In the genomic region with DNA sequence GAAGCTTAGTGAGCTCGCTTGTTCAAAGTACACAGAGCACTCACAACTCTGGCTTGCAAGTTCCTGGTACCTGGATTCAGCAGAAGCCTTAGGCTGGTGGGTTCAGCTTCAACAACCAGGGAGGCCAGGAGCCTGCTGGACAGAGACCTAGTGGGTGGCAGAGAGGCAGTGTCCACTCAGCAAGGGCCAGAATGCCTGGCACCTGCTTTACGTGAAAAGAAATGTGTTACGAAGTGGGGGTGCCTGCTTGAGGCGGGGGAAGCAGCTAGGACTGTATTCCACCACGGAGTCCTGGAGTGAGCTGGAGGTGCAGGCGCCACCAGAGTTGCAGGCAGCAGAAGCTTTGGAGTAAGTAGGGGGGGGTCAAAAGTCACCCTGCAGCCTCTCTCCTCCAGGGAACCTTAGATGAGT, we compare ENCODE assay signal across 8 mouse cellular contexts. TPM values are rescaled to one million over a fixed set of nuclear protein-coding genes. Genes with fewer than 3 reads are reported as not detected.
A peak's percentile ranks its signal among the peaks of the same experiment; 100 is the strongest.
DNase-seq lines count a peak whose midpoint lies in the region; ATAC-seq and TF ChIP-seq lines count a peak whose summit lies in the region.

No protein-coding gene starts in this region.

- H3K27ac ChIP-seq in cortical plate, adult 2 months (ENCODE audit: insufficient read depth, low read length), result no peak overlapping the region
- H3K27ac ChIP-seq in hindbrain, embryonic 13.5 days, result no peak overlapping the region
- no peak overlapping the region; the same call in 1 of the 2 replicates for H3K27ac ChIP-seq in liver, embryonic 15.5 days (replicated peaks)

- H3K4me2 ChIP-seq in hindbrain, embryonic 13.5 days, result peak overlapping the region; percentile 99
- peak overlapping the region; percentile 73 for H3K4me2 ChIP-seq in liver, embryonic 15.5 days

- TF ChIP-seq POLR2A in cortical plate, adult 2 months (IDR thresholded peaks at IDR 0.05; ENCODE audit: extremely low read depth, insufficient read depth, low read length), result no peak

- TF ChIP-seq CTCF in cortical plate, adult 2 months (IDR thresholded peaks at IDR 0.05; ENCODE audit: extremely low read depth, insufficient read depth, low read length), result no peak

- ATAC-seq in hindbrain, embryonic 13.5 days (ENCODE audit: low FRiP score), result no peak
- no peak for ATAC-seq in liver, embryonic 15.5 days (ENCODE audit: insufficient read depth)

- H3K9me3 ChIP-seq in hindbrain, embryonic 13.5 days, result no peaks in the 10 kb centered on the region
- H3K9me3 ChIP-seq in liver, embryonic 15.5 days (replicated peaks), result no peaks in the 10 kb centered on the region

- 42% methylated on average over 6 of the region's 6 CpGs for WGBS in hindbrain, embryonic 13.5 days
- WGBS in liver, embryonic 15.5 days (ENCODE audit: insufficient replicate concordance), result 52% methylated on average over 6 of the region's 6 CpGs

- H3K4me3 ChIP-seq in cortical plate, adult 2 months (ENCODE audit: insufficient read depth, low read length), result peak overlapping the region; percentile 95; the same call in 1 of the 2 replicates
- peak overlapping the region; percentile 90 for H3K4me3 ChIP-seq in hindbrain, embryonic 13.5 days
- peak overlapping the region; percentile 66; the same call in 1 of the 2 replicates for H3K4me3 ChIP-seq in liver, embryonic 15.5 days (replicated peaks)

- peak overlapping the region; percentile 98 for H3K9ac ChIP-seq in hindbrain, embryonic 13.5 days
- no peak overlapping the region for H3K9ac ChIP-seq in liver, embryonic 15.5 days

- H3K27me3 ChIP-seq in hindbrain, embryonic 13.5 days, result no peaks in the 10 kb centered on the region
- H3K27me3 ChIP-seq in liver, embryonic 15.5 days, result peaks cover 51% of the 10 kb centered on the region

- peaks cover 22% of the 10 kb centered on the region for H3K4me1 ChIP-seq in cortical plate, adult 2 months (ENCODE audit: control insufficient read depth, insufficient read depth, low read length)
- H3K4me1 ChIP-seq in hindbrain, embryonic 13.5 days (replicated peaks), result peaks cover 81% of the 10 kb centered on the region
- peaks cover 42% of the 10 kb centered on the region for H3K4me1 ChIP-seq in liver, embryonic 15.5 days (replicated peaks)

- DNase-seq in gastrocnemius, adult 18-20 months (ENCODE audit: low spot score), result peak; percentile 1
- DNase-seq in gastrocnemius, postnatal 4 days (ENCODE audit: low spot score in 2 of 2), result no peak
- no peak for DNase-seq in ovary, postnatal 36 days (ENCODE audit: low spot score)
- DNase-seq in frontal cortex, adult 2 months (ENCODE audit: extremely low spot score in 1 of 2, low spot score in 1 of 2), result no peak
- DNase-seq in embryo, embryonic 10.5 days (ENCODE audit: low spot score), result no peak

- H3K36me3 ChIP-seq in hindbrain, embryonic 13.5 days, result no peaks in the 10 kb centered on the region
- no peaks in the 10 kb centered on the region for H3K36me3 ChIP-seq in liver, embryonic 15.5 days (replicated peaks)

RNA-seq across cellular contexts. Expression of a gene that starts 2.5 kb away (rescaled TPM):
- 10 to 100 TPM; 36.0 to 36.6 TPM for total RNA-seq in gastrocnemius, adult 18-20 months (2021)
- total RNA-seq in gastrocnemius, postnatal 4 days (2021), result 100 to 1,000 TPM; 126 to 131 TPM
- 13.8 and 14.6 TPM in 2 replicates for polyA plus RNA-seq in cortical plate, adult 2 months (2012; rRNA removed)
- polyA plus RNA-seq in hindbrain, embryonic 13.5 days (2015; fragmentation: Nextera tagmentation; extraction: Ambion mirVana), result 8.6 TPM in 2 replicates
- polyA plus RNA-seq in liver, embryonic 15.5 days (2015; fragmentation: Nextera tagmentation; extraction: Ambion mirVana), result 1.9 and 2.3 TPM in 2 replicates
- 20.1 and 21.7 TPM in 2 replicates for polyA plus RNA-seq in frontal cortex, adult 2 months (2012; rRNA removed)

RNA-seq across cellular contexts. Expression of a gene that starts 30.3 kb away (rescaled TPM):
- total RNA-seq in gastrocnemius, adult 18-20 months (2021), result under 1 TPM; 0.43 to 0.83 TPM
- under 1 TPM; 0.69 to 0.91 TPM for total RNA-seq in gastrocnemius, postnatal 4 days (2021)
- polyA plus RNA-seq in cortical plate, adult 2 months (2012; rRNA removed), result 0.11 TPM in 1 of 2 replicates, not detected in the other
- not detected in 2 replicates for polyA plus RNA-seq in hindbrain, embryonic 13.5 days (2015; fragmentation: Nextera tagmentation; extraction: Ambion mirVana)
- not detected in 2 replicates for polyA plus RNA-seq in liver, embryonic 15.5 days (2015; fragmentation: Nextera tagmentation; extraction: Ambion mirVana)
- 0.19 TPM in 1 of 2 replicates, not detected in the other for polyA plus RNA-seq in frontal cortex, adult 2 months (2012; rRNA removed)

RNA-seq across cellular contexts. Expression of a gene that starts 44.2 kb away (rescaled TPM):
- not detected for total RNA-seq in gastrocnemius, adult 18-20 months (2021)
- not detected for total RNA-seq in gastrocnemius, postnatal 4 days (2021)
- polyA plus RNA-seq in cortical plate, adult 2 months (2012; rRNA removed), result 0.04 TPM in 1 of 2 replicates, not detected in the other
- not detected in 2 replicates for polyA plus RNA-seq in hindbrain, embryonic 13.5 days (2015; fragmentation: Nextera tagmentation; extraction: Ambion mirVana)
- polyA plus RNA-seq in liver, embryonic 15.5 days (2015; fragmentation: Nextera tagmentation; extraction: Ambion mirVana), result 0.06 TPM in 1 of 2 replicates, not detected in the other
- polyA plus RNA-seq in frontal cortex, adult 2 months (2012; rRNA removed), result not detected in 2 replicates
